Mouse (Mus musculus): ENCODE data around the gene Popdc3.
"Not testable (repeated sequence)": the region's sequence is repeated elsewhere in the genome, so short reads cannot be mapped to it uniquely, and the experiment has no call there.

Popdc3 gene

DNA sequence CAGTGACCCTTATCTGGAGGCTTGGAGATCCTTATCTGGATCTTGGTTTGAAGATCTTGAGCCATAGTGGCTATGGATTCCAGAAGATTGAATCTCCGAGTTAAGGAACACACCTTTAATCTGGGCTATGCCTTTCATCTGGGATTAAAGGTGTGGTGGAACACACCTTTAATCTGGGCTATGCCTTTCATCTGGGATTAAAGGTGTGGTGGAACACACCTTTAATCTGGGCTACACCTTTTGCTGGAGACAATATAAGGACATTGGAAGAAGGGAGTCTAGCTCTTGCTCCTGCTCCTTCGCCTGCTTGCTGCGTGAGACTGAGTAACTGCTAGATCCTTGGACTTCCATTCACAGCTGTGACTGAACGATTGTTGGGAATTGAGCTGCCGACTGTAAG is at the start of gene Popdc3:
Gene Popdc3, plus strand, starts transcription at position 301 of the 400 bp plus-strand sequence.
- not testable (repeated sequence) for DNase-seq (ENCODE audit: low spot score)

DNA sequence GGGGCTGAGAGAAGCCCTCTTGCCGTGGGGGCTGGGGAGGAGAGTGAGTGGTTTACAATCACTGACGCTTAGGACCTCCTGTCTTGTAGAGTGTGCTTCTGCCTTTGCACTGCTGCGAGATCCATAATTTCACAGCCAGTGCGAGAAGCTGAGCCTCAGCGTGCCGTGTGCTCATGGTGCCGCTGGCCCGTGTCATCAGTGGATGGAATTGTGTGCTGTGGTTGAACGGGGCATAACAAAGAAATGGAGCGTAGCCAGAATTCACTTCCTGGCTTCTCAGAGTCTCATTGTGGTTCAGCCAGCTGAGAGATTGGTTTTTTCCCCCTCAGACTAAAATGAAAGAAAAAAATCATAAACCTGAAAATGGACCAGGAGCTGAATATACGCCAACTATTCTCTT is 48.8 kb upstream of the Popdc3 start:
- DNase-seq (ENCODE audit: low spot score) = no peak

DNA sequence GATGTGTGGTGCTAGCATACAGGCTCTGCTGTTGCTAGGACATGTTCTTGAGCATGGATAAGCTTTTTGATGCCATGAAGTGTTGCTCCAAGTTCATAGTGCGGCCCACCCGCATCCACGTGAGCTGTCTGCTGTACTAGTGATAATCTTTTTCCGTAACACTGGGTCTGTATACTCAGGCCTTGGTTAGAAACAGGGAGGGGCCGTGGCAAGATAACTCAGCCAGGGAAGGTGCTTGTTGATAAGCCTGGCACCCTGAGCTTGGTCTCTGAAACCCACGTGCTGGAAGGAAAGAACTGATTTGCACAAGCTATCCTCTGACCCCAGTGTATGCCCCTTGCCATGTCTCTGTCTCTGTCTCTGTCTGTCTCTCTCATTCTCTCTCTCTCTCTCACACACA is 47.9 kb upstream of the Popdc3 start:
- DNase-seq (ENCODE audit: low spot score) = peak; percentile 72

DNA sequence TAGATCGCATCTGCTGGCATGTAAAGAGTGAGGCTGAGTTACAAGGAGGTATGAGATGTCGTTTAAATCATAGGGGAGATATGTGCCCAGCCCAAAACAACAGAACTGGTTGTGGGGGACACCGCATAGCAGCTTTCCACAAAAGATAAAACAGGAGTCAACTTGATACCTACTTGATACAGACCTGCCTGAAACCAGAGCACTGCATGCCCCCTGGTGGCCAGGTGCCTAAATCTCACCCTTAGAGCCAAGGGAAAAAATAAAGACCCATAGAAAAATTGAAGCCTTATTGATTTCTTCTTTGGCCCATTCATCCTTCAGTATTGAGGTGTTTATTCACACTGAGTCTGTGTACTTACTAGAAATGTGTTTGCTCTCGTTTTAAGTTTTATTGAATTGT is 45.5 kb upstream of the Popdc3 start:
- DNase-seq (ENCODE audit: low spot score) = peak; percentile 37

DNA sequence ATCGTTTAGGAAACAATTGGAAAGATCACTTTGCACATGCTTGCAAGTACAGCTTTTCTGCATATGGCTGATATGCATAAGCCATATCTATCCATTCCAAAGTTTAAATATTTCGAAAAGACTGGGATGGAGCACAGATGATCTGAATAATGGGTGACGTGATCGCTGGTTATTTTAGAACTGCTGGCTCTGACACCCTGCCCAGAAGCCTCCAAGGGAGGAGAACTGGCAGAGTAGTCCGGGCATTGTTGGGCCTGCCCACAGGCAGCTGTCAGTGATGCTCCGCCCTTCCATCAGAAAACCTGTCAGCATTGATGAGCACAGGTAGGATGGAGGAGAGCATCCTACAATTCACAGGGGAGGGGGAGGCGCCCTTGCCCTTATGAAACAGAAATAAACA is 41.1 kb upstream of the Popdc3 start:
- DNase-seq (ENCODE audit: low spot score) = no peak

DNA sequence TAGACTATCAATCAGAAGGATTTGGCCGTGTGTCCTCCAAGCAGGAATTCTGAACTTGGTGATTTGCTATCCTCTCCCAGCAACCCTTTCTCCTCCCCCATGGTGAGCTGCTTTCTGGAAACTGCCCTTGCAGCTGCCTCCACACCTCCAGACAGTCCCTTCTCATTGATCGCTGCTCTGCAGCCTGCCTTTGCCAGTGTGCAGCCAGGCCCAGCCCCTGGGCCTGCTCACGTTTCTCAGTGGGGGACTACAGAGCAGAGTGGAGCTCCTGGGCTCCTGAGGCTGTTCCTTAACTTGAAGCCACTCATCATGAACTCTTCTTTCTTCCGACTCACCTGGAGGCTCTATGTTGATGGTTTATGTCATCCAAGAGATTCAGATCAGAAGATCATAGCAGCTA is 38.0 kb upstream of the Popdc3 start:
- DNase-seq (ENCODE audit: low spot score) = no peak

DNA sequence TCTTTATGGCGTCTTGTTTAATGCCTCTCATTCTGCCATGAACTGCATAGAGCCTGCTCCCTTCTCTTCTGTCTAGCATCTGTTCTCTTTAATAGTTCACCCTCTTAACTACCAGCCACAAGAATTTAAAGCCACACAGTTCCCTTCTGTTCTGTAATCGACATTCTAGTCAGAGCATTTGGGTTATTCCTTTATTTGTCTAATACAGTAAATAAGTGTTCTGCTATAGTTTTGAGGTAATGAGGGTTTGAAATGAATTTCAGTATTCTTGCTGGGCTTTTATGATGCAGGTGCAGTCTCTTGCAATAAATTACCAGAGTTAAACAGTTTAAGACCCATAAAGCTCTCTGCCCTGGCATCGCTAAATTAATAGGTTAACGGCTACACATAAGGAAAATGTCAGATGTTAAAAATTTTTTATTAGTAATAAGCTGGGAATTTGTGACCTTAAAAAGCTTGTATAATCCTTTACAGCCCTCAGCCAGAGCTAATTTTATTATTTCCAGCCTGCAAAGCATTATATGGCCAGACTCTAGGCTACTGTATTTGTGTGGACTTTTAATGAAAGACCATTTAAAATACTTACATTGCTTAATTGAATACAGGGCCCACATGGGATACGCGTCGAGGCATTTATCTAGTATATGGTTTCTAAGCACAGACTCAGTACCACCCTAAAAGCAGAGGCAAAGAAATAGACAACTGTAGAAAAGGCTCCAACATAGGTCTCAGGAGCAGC is 37.3 kb upstream of the Popdc3 start:
- DNase-seq (ENCODE audit: low spot score) = no peak

DNA sequence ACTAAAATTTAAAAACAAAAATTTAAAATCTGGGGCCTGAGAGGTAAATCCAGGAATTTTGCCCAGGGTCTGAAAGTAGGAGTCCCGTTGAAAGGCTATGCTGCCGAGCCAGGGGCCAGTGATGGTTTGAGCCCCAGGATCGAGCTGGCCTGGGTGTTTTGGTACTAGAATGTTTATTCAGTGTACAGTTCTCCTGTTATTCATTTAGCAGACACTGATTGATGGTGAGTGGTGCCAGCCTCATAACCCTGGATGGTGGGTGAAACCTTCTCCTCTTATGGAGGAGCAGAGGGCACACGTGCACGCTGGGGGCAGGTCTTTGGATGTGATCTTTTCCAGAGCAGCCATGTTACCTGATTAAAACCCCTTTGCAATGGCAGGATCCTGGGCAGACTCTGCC is 35.5 kb upstream of the Popdc3 start:
- no peak for DNase-seq (ENCODE audit: low spot score)

DNA sequence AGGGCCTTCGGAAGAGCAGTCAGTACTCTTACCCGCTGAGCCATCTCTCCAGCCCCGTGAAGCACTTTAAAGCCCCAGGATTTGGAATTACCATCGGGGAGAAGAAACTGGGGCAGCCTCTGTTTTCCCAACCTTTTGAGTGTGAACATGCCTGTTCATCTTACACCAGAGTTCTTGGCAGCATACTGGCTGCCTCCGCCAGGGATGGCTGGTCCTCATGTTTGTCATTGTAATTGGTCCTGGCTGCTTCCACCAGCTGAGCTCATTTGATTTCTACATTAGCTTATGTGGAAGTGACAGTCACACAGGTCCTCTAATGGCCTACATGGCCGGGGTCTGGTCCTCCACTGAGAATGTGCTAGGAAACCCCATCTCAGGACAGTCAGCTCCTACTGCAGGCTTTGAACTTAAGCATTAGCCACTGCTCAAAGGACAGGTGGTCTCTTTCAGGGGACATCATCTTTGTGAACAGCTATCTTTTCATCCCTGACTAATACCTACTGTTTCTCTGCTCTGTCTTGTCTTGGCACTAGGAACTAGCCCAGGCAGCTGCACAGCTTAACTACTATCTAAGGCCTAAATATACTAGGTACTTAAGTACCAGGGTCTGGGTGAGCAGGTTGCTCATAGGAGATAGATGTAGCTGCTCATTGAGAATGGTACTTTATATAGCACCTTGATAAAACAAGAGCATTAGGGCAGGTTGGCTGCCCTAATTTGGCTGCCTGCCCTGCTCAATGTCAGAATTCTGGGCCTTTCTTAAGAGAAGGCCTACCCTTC is 33.7 kb upstream of the Popdc3 start:
- DNase-seq (ENCODE audit: low spot score) = no peak

DNA sequence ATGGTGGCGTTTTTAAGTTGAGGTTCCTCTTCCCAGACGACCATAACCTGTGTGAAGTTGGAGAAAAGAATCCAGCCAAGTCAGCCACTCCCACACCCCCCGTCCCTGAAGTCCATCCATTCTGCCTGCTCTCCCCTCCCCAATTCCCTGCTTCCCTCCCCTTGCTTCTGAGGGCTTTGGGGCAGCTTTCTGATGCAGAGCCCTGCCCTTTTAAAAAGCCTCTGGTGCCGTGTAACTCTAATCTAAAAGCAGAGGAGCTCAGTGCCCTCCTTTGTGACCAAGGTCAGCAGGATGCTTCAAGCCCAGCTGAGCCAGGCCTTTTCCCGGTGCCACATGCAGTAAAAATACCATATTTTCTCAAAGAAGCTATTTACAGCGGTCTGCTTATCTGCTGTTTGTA is 31.1 kb upstream of the Popdc3 start:
- no peak for DNase-seq (ENCODE audit: low spot score)

DNA sequence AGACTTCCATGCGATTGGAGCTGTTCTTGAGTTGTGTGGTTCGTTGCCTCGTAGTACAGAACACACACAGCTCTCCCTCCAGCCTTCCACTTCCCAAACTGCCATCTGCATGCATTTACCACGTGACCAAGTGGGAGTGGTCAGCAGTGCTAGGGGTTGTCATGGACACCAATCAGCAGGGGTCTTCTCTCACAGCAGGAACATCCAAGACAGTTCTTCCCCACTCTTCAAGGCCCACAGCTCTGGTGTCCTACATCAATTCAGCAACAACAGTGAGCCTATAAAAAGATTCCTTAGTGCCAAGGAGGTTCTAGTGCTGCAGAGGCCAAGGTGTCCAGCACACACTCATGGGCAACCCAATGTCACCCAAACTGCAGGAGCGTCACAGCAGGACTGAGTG is 26.8 kb upstream of the Popdc3 start:
- no peak for DNase-seq (ENCODE audit: low spot score)

DNA sequence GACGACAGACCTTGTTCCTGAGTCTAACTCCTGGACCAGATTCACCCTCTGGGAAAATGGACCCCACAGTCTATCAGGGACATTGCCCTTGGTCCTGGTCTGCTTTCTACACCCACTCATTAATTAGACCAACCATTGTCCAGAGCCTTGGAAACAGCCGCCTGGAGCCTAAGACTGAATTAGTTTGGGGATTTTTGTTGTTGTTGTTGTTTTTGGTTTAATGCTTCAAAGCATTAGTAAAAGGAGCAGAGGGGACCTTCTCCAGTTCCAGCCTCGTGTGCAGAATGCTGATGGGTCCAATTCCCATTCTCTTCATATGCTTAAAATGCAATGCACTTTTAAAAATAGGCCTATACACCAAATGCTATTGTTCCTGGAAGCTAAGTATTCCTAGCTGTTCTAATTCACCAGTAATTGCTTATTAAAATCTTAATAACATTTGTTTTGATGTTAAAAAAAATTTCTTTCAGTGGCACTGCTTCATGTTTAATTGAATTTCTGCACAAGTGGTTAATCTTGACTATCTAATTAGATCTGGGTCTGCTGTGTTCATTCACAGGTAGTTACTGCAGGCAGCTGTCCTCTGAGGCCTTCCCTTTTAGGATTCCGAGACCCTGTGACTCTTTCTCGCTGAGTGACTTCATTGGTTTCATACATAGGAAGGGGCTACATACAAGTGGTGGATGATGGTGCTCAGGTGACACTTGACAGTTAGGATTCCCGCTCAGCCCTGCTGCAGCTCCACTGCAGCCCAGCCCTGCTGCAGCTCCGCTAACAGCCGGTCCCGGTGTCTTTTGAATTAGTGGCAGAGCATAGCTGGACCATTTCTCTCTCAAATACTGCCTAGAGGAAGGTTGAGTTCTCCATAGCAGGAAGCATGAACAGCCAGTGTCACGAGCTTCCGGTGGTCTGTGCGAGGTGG is 25.9 kb upstream of the Popdc3 start:
- DNase-seq (ENCODE audit: low spot score) = no peak

DNA sequence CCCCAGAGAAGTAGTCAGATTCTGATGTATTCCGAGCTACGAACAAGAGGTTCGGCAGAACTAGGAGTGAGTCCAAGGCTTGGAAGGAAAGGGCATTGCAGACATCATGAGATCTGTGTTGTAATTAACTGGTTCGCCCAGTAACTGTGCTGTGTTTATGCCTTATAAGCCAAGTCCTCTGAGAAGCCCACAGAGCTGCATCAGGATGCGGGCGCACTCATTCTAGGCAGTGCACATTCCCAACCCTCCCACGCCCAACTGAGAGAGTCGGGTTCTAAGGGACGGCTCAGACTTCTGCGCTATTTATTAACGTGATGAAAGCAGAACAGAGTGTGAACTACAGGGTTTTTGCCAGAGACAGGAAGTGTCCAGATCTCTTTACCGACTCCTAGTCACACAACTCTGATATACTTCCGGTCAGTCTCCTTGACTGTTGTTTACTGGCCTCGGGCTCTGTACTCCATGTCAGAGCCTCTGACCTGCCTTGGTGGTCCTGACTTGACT is 23.3 kb upstream of the Popdc3 start:
- no peak for DNase-seq (ENCODE audit: low spot score)

DNA sequence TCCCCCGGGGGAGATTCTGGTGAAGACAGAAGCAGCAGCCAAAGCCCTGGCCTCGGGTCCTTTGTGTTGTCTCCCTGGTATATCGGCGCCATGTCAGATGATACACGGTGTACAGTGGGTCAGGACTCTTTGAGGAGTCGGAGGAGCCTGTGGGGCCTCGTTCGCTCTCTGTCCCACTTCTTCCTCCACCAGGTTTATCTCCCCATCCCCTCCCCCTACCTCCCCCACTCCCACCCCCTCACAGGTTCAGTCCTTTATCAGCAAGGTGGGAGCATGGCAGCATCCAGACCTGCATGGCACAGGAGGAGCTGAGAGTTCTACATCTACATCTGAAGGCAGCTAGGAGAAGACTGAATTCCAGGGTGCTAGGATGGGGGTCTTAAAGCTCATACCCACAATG is 12.0 kb upstream of the Popdc3 start:
- no peak for DNase-seq (ENCODE audit: low spot score)

DNA sequence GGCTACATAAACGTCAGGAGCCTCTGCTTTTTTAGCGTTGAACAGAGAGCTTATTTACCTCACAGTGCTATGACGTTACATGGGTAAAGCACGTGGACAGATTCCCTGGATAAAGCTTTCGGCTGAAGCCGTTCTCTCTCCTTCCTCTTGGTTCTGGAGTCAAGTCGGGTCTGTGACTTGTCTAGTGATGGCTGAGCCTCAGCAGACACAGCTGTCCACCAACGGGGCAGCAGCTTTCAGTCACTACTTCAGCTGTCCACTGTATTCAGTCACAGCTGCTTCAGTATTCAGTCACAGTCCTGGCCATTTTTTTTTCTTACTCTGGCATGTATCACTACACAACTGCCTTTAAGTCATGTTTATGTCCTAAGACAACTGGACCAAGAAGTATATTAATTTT is 4.0 kb upstream of the Popdc3 start:
- DNase-seq (ENCODE audit: low spot score) = no peak

DNA sequence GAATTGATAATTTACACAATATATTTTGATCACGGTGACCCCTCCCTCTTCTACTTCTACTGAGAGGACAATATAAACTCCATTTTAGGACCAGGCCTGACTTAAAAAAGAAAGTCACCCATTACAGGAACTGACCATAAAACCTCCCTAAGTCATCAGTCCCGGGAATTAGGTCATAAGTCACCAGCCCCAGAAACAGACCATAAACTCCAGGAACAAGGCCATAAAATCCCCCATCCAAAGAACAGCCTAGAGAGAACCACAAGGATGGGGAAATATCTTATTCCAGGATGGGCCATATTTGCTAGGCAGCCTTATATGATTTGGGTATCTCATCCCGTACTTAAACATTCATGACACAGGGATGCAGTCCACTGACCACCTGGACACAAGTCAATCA is 3.6 kb upstream of the Popdc3 start:
- no peak for DNase-seq (ENCODE audit: low spot score)

DNA sequence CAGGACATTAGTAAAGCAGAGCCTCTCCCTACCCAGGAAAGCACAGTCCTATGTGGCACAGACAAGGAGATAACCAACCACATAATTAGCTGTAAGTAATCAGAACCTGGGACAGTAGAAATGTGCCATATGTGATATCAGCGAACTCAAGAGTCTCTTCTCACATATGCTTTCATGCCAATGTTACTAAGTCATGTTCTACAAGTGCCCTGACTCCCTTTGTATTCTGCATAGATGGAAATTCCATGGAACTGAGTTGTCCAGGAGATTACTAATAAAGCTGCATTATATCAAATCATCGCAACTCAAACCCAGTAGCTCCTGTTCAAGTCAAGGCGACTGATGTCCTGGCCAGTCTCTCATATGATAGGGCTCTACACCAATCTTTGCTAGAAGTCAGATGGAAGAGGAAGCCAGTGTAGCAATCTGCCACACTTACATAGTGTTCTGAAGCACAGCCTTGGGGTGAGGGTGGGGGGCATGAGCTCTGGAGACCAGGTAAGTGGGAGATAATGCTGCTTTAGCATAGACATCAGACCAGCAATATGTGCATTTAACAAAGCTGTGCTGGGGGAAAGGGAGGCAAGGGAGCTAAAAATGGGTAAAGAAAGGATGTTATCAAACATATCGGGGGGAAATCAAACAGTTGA is 2.9 kb downstream of the Popdc3 start:
- DNase-seq (ENCODE audit: low spot score) = no peak

DNA sequence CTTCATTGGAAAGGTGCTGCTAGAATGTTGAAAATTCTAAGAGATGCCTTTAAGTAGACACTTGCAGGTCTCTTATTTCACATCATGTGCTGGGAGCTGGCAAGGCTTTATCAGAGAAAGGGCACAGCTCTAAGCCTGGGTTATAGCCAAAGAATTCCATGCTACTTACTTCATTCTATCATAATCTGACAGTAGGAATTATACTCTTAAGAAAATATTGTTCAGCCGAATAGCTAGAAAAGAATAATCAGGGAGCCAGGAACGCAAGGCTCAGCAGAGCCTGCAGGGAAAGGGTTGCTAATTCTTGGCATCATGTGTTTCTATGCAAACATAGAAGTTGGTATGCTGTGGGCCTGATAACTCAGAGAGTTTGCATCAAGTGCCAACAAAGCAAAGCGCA is 3.4 kb downstream of the Popdc3 start:
- no peak for DNase-seq (ENCODE audit: low spot score)

DNA sequence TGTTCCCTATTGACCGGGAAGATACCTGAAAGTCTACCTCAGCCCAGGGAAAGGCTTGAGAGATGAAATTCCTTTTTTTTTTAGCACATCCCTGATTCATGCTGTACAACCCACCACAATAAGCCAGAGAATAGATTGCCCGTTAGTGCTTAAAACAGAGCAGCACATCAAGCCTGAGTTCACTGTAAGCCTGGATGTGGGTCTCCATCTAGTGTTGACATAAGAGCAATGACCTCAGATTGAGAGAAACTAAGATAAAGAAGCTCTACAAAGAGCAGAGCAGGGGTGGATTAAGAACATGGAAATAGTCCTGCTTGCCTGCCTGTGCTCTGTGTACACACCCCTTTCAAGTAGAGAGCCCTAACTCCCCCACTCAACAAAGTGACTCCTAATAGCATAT is 7.6 kb downstream of the Popdc3 start:
- no peak for DNase-seq (ENCODE audit: low spot score)

DNA sequence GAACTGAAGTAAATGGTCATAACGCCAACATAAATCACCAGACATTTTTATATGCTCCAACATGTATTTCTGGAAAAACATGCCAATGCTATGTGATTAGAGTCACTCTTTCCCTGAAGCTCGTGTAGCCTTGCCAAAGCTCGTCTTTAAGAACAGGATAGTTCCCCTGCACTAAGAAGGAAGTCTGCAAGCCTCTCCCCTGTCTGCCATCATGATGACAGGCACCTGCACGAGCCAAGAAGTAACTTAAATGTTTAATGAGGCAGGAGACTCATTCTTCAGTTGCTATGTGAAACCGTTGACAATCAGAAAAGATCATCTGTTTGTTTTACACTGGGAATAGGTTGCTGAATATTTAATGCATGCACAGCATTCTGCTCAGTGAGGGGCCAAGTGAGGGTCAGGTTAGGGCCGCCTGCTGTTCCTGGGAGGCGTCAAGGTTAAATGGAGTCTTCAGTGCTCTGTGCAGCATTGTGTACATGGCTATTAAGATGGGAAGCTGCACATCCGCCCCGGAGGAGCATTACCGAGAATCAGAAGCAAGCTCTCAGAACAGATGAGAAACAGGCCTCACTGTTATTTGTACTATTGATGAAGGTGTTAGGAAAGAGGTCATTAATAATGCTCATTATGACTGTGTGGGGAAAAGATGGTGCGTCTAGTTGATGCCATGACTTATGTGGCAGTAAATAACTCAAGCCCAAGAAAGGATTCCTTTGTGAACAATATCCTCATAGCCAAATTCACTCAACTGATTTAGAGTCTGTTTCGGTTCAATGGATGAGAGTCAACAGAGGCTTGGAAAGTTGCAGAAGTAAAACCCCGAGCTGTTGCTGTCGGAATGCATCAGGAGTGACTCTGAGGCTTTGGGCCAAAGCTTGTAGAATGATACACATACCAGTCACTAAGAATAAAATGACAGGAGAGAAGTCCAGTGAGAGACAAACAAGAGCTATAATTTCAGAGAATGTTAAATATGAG is 15.7 kb downstream of the Popdc3 start:
- DNase-seq (ENCODE audit: low spot score) = no peak

DNA sequence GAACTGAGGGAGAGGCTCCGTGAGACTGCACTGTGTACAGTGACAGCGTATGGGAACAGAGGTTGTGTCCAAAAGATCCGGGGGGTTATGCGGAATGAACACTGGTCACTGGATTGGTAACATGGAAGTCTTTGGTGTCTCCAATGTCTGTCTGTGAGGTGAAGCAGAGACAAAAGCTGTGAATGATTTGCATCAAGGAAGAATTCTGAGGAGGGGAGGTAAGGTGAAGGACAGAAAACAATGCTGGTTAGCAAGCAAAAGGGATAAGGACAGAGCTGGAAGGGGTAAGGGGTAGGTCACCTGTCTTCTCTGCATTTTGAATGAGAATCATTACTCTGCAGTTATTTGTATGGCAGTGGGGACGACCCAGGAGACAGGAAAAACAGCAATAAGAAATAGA is 16.6 kb downstream of the Popdc3 start:
- DNase-seq (ENCODE audit: low spot score) = no peak
